Mouse (Mus musculus) heart, postnatal 25 days (tissue): ENCODE measurements around the gene Eno1. TPM values are rescaled to one million over a fixed set of nuclear protein-coding genes. Genes with fewer than 3 reads are reported as not detected.

Source experiments
- DNase-seq: peaks from one replicate; pipeline ENCODE4 v3.0.0; 2022; ENCODE audit warnings: low spot score
- intact Hi-C: fragments of 180-260 bp; cut with DNase I; formaldehyde crosslinking; loops from one replicate; pipeline ENCODE4 v1.15.1; 2025
- total RNA-seq, 2 experiments: library from RNA; stranded (reverse); gene quantifications; 2 replicates each; pipeline ENCODE4 v1.2.3; 2021

Gene Eno1
- total RNA-seq, 2 experiments from 2014 or later = 119 to 136 TPM

- intact Hi-C loops = no loop called here
These were observed 9.4 kb downstream of the Eno1 start for GRCm38 (mm10) chr4:150245876-150246275.

DNA sequence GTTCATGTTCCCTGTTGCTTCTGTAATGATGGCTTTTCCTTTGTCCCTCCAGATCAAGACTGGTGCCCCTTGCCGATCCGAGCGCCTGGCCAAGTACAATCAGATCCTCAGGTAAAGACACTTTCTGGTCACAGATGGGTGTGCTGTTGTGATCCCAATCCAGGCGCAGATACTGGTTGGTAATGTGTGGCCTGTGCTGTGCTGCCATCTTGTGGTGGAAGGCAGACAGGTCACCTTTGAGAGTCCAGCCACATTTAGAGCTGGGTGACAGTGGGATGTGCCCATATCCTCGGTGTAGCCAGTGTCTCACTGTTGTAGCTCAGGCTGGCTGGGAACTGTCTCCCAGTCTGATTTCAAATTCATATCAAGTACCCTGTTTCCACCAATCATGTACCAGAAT lies 11.5 kb downstream of the Eno1 start:
- no peak for DNase-seq
- intact Hi-C loops = loop anchor here (2.0 kb wide), 1 partner anchor 71 kb away; no protein-coding TSS in a partner anchor

More at GRCm38 (mm10) chr4:150245876-150246275, 9.4 kb downstream of the Eno1 start:
- no peak for DNase-seq

- no peak for DNase-seq
- intact Hi-C loops = loop anchor here (2.0 kb wide), 1 partner anchor 72 kb away; no protein-coding TSS in a partner anchor
These were observed 12.4 kb downstream of the Eno1 start for GRCm38 (mm10) chr4:150248917-150249316.

DNA sequence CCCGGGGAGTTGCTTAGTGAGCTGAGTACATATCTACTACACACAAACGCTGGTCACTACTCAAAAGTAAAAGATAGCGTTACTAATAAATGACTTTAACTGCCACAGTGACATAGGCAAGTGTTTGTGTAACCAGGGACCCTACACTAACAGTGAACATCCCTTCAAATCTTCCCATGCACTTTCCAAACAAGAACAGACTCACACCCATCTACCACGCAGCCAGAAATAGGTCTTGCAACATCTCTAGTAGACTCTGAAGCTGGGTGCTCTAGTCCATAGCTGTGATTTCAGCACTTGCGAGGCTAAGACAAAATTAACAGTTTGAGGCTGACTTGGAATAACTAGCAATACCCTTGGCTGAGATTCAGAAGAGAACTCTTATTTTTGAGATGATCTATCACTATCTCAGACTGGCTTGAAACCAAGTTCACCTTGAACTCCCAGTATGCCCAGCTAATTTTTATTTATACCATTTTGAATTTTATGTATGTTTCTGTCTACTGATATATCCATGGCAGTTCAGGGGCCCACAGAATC lies 13.3 kb downstream of the Eno1 start:
- intact Hi-C loops = loop anchor here (2.0 kb wide), 1 partner anchor 73 kb away; no protein-coding TSS in a partner anchor
- no peak for DNase-seq

DNA sequence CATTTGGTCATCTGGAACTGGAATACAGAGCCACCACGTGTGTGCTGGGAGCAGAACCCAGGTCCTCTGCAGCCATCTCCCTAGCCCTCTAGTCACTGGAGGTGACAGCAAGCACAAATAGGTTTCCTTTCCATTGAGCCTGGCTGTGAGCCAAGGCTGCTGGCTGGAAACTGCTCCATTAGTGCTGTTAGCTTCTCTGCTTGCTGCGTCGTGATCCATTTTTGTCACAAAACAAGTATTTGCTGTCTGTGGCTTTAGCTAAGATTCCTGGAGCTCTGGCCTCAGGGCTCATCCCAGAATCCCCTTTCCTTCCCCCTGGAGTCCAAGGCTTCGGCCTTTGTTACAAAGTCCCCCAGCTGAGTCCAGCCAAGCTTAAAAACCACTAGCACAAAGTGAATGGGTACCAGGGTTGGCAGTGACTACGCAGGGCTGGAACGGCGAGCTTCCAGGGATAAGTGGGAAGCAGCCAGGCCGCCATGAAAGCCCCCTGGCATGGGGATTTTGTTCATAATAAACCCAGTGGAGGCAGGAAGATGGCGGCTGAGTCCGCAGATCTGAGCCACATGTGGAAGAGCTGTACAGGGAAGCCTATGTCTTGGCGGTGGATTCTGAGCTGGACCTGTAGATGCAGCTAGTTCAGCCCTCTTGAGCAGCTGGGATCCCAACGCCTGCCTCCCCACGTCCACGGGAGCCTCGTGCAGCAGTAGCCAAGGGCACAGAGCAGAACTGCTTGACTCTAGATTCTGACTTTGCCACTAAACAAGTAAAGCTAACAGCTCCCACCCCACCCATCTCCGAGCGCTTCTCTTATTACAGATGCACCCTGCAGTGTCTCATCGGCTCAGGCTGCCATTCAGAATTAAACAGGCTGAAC lies 14.3 kb downstream of the Eno1 start:
- no peak for DNase-seq
- intact Hi-C loops = no loop called here

DNA sequence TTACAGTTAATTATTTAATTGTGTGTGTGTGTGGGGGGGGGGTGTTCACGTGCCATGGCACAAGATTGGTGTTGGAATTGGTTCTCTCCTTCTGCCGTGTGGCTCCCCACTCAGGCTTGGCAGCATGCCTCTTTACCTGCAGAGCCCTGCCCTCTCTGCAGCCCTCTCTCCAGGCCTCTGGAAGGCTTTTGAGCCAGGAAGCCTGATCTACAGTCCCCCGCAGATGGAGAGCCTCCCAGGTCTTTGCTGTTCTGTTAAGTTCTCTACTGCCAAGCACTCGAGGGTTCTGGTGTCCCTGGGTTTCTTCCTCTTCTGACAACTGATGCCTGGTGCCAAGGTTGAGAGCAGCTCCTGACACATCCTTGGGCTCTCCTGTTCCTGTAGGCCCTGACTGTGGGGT lies 17.9 kb downstream of the Eno1 start:
- no peak for DNase-seq
- intact Hi-C loops = no loop called here

GRCm38 (mm10) chr4:150255181-150255580 lies 18.7 kb downstream of the Eno1 start:
- DNase-seq = no peak
- intact Hi-C loops = loop anchor here (5.0 kb wide), 1 partner anchor 372 kb away; no protein-coding TSS in a partner anchor

GRCm38 (mm10) chr4:150257252-150258204 lies 21.0 kb downstream of the Eno1 start:
- intact Hi-C loops = loop anchor here (2.0 to 5.0 kb wide), 3 partner anchors 89 to 370 kb away; no protein-coding TSS in a partner anchor

DNA sequence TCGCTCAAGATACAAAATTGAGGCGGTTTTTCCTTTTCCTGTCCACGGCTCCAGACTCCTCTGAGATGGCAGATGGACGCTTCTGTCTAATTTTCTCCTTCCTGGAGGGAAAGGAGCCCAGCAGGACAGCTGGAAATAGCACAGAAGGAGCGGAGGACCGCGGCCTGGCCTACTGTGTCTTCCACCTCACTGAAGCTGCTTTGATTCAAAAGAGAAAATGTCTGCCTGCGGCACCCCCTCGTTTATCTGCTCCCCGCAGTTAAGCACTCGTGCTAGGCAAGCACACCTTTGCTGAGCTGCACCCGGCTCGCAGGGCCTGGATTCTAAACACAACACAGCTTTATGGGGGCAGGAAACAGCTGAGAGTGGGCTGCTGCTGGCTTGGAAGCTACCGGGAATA lies 21.9 kb downstream of the Eno1 start:
- intact Hi-C loops = loop anchor here (5.0 kb wide), 1 partner anchor 369 kb away; no protein-coding TSS in a partner anchor
- no peak for DNase-seq

More at GRCm38 (mm10) chr4:150257252-150258204, 21.0 kb downstream of the Eno1 start:
- DNase-seq = peak; percentile 84

DNA sequence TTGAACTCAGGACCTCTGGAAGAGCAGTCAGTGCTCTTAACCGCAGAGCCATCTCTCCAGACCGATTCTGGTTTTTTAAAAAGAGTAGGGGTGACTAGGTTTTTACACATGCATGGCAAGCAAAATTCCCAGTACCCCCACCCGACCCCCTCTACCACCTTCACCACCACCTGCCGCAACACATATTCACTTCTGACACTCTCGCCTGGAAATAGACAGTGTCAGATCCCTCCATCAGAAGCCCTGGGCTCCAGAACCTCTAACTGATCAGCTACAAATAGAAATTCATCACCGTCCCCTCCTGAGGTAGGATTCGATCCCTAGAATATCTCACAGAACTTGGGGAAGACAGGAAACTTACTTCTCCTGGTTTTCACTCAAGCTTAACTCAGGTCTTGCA lies 23.1 kb downstream of the Eno1 start:
- intact Hi-C loops = loop anchor here (5.0 kb wide), 1 partner anchor 368 kb away; no protein-coding TSS in a partner anchor
- DNase-seq = no peak

GRCm38 (mm10) chr4:150260111-150260510 lies 23.6 kb downstream of the Eno1 start:
- DNase-seq = no peak
- intact Hi-C loops = no loop called here

DNA sequence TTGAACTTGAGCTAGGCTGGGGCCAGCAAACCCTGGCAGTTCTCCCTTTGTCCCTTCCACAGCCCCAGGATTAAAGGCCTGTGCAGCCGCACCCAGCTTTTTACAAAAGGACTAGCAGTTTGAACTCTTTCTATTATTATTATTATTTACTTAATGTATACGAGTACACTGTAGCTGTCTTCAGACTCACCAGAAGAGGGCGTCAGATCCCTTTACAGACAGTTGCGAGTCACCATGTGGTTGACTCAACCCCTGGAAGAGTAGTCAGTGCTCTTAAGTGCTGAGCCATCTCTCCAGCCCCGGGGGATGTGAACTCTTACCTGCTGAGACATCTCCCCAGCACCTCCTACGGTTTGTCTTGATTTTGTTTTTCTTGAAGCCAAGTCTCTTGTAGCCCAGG lies 24.2 kb downstream of the Eno1 start:
- DNase-seq = no peak
- intact Hi-C loops = no loop called here

- intact Hi-C loops = no loop called here
- no peak for DNase-seq
These were observed 25.8 kb downstream of the Eno1 start for GRCm38 (mm10) chr4:150262301-150262700.

DNA sequence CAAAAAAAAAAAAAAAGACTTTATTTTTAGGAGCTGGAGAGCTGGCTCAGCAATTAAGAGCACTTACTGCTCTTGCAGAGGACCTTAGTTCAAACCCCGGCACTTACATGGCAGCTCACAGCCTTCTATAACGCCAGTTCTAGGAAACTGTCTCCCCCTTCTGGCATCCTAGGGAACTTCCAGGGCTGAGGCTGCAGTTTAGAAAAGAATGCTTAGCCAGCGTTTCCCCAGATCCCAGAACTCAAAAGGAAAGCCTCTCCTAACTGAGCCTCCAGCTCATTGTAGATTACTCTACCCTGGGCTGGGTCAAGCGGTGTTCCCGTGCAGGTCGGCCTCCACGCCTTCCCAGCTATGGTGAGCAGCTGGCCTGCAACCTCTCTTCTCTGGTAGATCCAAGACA lies 28.4 kb downstream of the Eno1 start:
- intact Hi-C loops = no loop called here
- no peak for DNase-seq

- DNase-seq = no peak
- intact Hi-C loops = no loop called here
These were observed 28.9 kb downstream of the Eno1 start for GRCm38 (mm10) chr4:150265471-150265870.

DNA sequence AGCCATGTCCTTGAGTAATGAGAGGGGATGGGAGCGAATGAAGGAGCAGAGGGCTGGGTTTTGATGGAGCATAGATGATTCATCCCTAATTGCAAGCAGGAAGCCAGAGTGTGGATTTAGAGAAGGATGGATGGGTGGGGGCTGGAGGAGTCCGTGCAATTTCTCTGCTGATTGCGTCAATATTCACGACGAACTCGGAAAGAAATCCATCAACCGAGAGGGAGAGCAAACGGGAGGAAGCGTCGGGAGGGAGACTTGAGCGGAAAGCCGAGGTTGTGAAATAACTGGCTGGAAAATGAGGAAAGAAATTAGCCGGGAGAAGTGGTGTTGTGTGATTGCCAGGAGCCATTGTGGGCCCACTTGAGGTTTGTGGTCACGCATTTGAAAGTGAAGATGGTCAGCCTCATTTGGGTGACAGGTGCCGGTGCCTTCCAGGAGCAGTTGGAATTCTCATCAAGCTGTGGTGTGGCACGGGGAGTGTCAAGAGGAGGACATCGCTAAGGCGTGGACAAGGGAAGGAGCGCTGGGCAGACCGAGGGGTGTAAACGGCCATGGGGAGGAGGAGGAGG lies 30.2 kb downstream of the Eno1 start:
- DNase-seq = no peak
- intact Hi-C loops = no loop called here

DNA sequence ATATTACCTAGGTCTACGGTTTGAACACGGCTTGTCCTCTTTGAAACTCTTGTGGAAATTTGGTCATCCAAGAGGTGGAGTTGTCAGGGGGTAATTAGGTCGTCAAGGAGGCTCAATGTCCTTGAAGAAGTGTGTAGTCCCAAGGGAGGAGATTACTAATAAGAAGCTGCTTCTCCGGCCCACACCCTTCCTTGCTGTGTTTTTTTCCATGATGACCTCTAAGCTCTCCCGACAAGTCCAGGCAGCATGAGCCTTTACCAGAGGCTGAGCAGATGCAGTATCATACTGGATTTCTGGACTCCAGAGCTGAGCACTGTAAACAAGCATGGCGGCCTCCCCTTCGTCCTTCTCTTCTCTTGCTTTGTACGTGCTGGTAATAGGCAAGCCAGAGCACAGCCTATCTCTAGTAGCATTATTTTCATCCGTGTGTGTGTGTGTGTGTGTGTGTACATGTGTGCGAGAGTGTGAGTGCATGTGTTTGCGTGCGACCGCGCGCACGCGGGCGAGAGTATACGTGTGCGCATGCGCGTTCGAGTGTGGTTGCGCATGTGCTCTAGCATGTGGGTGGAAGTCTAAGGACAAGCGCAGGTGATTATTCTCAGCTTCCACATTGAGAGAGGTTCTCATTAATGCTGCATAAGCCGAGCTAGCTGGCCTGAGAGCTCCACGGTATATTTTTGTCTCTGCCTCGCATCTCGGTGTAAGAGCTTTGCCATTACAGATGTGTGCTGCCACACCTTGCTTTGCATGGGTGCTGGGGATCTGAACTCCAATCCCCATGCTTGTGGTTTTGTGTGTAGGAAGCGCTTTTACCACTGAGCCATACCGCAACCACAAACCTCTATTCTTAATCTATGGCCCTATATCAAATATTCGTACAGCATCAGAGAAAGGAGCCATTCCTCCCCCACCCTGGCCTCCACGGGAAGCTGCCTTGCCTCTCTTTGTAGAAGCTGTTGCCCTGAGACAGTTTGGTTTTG lies 32.4 kb downstream of the Eno1 start:
- no peak for DNase-seq
- intact Hi-C loops = no loop called here

GRCm38 (mm10) chr4:150269679-150270078 lies 33.2 kb downstream of the Eno1 start:
- no peak for DNase-seq
- intact Hi-C loops = no loop called here
